Mouse (Mus musculus): ENCODE measurements around the gene Gabrr2. TPM values are rescaled to one million over a fixed set of nuclear protein-coding genes. Genes with fewer than 3 reads are reported as not detected.

Gene Gabrr2
- total RNA-seq, 2 experiments from 2014 or later, result 1.0 to 1.3 TPM

- intact Hi-C loops (cut with DNase I), result no loop called here
- DNase-seq, result no peak
These were observed 69.4 kb downstream of the Gabrr2 start, which contains the start of gene Gabrr1 for GRCm38 (mm10) chr4:33132221-33132620. TSS of gene Gabrr1 (plus strand) at chr4:33132521.

Other genes starting within 250 kb of the Gabrr2 start
- 1 to 10 TPM; 3.0 to 4.1 TPM for gene Ankrd6, start 112.2 kb upstream of the Gabrr2 start, total RNA-seq (2021)
- gene Rragd, start 80.0 kb upstream of the Gabrr2 start, total RNA-seq (2021), result 10 to 100 TPM; 69.0 to 71.8 TPM
- 10 to 100 TPM; 47.8 to 49.1 TPM for gene Ube2j1, start 31.6 kb upstream of the Gabrr2 start, total RNA-seq (2021)
- gene Gabrr1, start 69.5 kb downstream of the Gabrr2 start, total RNA-seq (2021), result under 1 TPM; 0.49 to 0.67 TPM
- gene Pm20d2, start 126.7 kb downstream of the Gabrr2 start, total RNA-seq (2021), result 10 to 100 TPM; 29.3 to 30.2 TPM
- gene Srsf12, start 146.0 kb downstream of the Gabrr2 start, total RNA-seq (2021), result not detected
- 100 to 1,000 TPM; 133 to 143 TPM for gene Pnrc1, start 227.2 kb downstream of the Gabrr2 start, total RNA-seq (2021)
- gene Rngtt, start 247.3 kb downstream of the Gabrr2 start, total RNA-seq (2021), result 10 to 100 TPM; 11.2 to 12.1 TPM

All from heart, postnatal 14 days (tissue).